18 mouse cellular contexts compared by ENCODE assay signal in genomic region chr9:78430486-78430885, GRCm38 (mm10). TPM values are rescaled to one million over a fixed set of nuclear protein-coding genes. Genes with fewer than 3 reads are reported as not detected.
A peak's percentile ranks its signal among the peaks of the same experiment; 100 is the strongest.
DNase-seq lines count a peak whose midpoint lies in the region; ATAC-seq lines count a peak whose summit lies in the region.
"Had no signal": no experiment of that assay in that cellular context is flagged by ENCODE, and none has a peak within 500 bp of the region (broad histone marks: within the 10 kb centered on the region; RNA-seq: fewer than 3 reads in every experiment).

No protein-coding gene starts in this region.

- peak; percentile 58 for ATAC-seq in megakaryocyte, adult 5-6 weeks (ENCODE audit: poor library complexity, severe bottlenecking)
- ATAC-seq: forebrain, embryonic 14.5 days had no signal

- DNase-seq in A20 (ENCODE audit: low read depth, low spot score), result peak; percentile 87
- DNase-seq in B cell, adult 2 months, result peak; percentile 87 to 91
- peak; percentile 27 to 52 for DNase-seq in spleen, adult 18-20 months
- DNase-seq in layer of hippocampus, postnatal 25 days (ENCODE audit: extremely low spot score in 1 of 2, low spot score in 1 of 2), result no peak
- DNase-seq in cerebellum, adult 11 months, result no peak
- no peak for DNase-seq in left cerebral cortex, adult 11 months (ENCODE audit: low spot score)
- no peak for DNase-seq in heart, postnatal 25 days (ENCODE audit: low spot score)
- DNase-seq: adrenal gland, adult 2 months; adrenal gland, postnatal 25 days; cerebellum, adult 2 months; cerebellum, postnatal 10 days; embryo, embryonic 11 days; gastrocnemius, postnatal 14 days; heart, postnatal 14 days had no signal

- intact Hi-C loops in heart, postnatal 25 days (cut with DNase I), result no loop called here

RNA-seq across cellular contexts. Expression of gene Cgas, which starts 12.6 kb away (rescaled TPM):
- total RNA-seq in megakaryocyte, adult 5-6 weeks (2015), result 18.4 and 21.4 TPM in 2 replicates
- 12.1 and 14.5 TPM in 2 replicates for total RNA-seq in megakaryocyte, adult 5-6 weeks (2017)
- total RNA-seq in layer of hippocampus, postnatal 25 days (2021), result 1 to 10 TPM in 1 of 2 experiments, under 1 TPM in 1; 0.74 to 1.2 TPM
- under 1 TPM; 0.45 to 0.55 TPM for total RNA-seq in heart, postnatal 25 days (2021)

RNA-seq across cellular contexts. Expression of gene Mto1, which starts 17.5 kb away (rescaled TPM):
- total RNA-seq in megakaryocyte, adult 5-6 weeks (2015), result 21.1 and 22.3 TPM in 2 replicates
- 26.4 and 28.9 TPM in 2 replicates for total RNA-seq in megakaryocyte, adult 5-6 weeks (2017)
- total RNA-seq in layer of hippocampus, postnatal 25 days (2021), result 10 to 100 TPM; 20.6 to 23.7 TPM
- total RNA-seq in heart, postnatal 25 days (2021), result 10 to 100 TPM; 24.5 to 25.5 TPM

RNA-seq across cellular contexts. Expression of gene Gm17324, which starts 18.1 kb away (rescaled TPM):
- not detected in 2 replicates for total RNA-seq in megakaryocyte, adult 5-6 weeks (2015)
- not detected in 2 replicates for total RNA-seq in megakaryocyte, adult 5-6 weeks (2017)
- total RNA-seq in layer of hippocampus, postnatal 25 days (2021), result 1 to 10 TPM in 1 of 2 experiments, under 1 TPM in 1; 0.89 to 1.1 TPM
- not detected for total RNA-seq in heart, postnatal 25 days (2021)
- total RNA-seq: adrenal gland, adult 2 months; adrenal gland, postnatal 25 days; gastrocnemius, postnatal 14 days; heart, adult 8-10 months; heart, postnatal 14 days had no signal

RNA-seq across cellular contexts. Expression of gene Ddx43, which starts 34.9 kb away (rescaled TPM):
- 0.39 TPM in 1 of 2 replicates, not detected in the other for total RNA-seq in megakaryocyte, adult 5-6 weeks (2015)
- 0.08 TPM in 1 of 2 replicates, not detected in the other for total RNA-seq in megakaryocyte, adult 5-6 weeks (2017)
- total RNA-seq in layer of hippocampus, postnatal 25 days (2021), result under 1 TPM in 1 of 2 experiments, not detected in 1; 0.16 TPM
- total RNA-seq in heart, postnatal 25 days (2021), result not detected
- total RNA-seq: adrenal gland, adult 2 months; adrenal gland, postnatal 25 days; gastrocnemius, postnatal 14 days; heart, adult 8-10 months; heart, postnatal 14 days had no signal

RNA-seq across cellular contexts. Expression of gene Ooep, which starts 52.0 kb away (rescaled TPM):
- total RNA-seq in megakaryocyte, adult 5-6 weeks (2015), result not detected in 2 replicates
- total RNA-seq in megakaryocyte, adult 5-6 weeks (2017), result not detected in 2 replicates
- not detected for total RNA-seq in layer of hippocampus, postnatal 25 days (2021)
- not detected for total RNA-seq in heart, postnatal 25 days (2021)
- total RNA-seq: adrenal gland, adult 2 months; adrenal gland, postnatal 25 days; common myeloid progenitor, adult 5-6 weeks; heart, adult 8-10 months; heart, postnatal 14 days had no signal

Comparison
In these comparisons a context has a peak if more than half of its experiments do, and no peak if none do; other contexts are left out.
1. DNase-seq: peak in A20 (single experiment), B cell, adult 2 months (2 of 2) and spleen, adult 18-20 months (2 of 2); none in layer of hippocampus, postnatal 25 days (0 of 2), cerebellum, adult 11 months (single experiment), left cerebral cortex, adult 11 months (single experiment) and heart, postnatal 25 days (single experiment).
2. RNA of gene Cgas, which starts 12.6 kb away (total RNA-seq): 12.1 to 21.4 TPM in megakaryocyte, adult 5-6 weeks; 0.74 to 1.2 TPM in layer of hippocampus, postnatal 25 days and 0.45 to 0.55 TPM in heart, postnatal 25 days; every median in the first group is over 4 times any median in the second.